Mouse (Mus musculus): ENCODE data around the gene Faap24. TPM values are rescaled to one million over a fixed set of nuclear protein-coding genes. Genes with fewer than 3 reads are reported as not detected.

Faap24 gene
- polyA plus RNA-seq, 1 experiment from 2014 or later = 21.9 TPM

Other genes with a start within 250 kb of the Faap24 start
- 3.4 and 3.6 TPM in 2 replicates for gene Slc7a10, start 210.5 kb downstream of the Faap24 start, polyA plus RNA-seq (2015; fragmentation: Nextera tagmentation; extraction: Ambion mirVana)
- gene Lrp3, start 181.3 kb downstream of the Faap24 start, polyA plus RNA-seq (2015; fragmentation: Nextera tagmentation; extraction: Ambion mirVana) = 25.9 and 31.1 TPM in 2 replicates
- 21.4 and 23.6 TPM in 2 replicates for gene Gpatch1, start 78.4 kb downstream of the Faap24 start, polyA plus RNA-seq (2015; fragmentation: Nextera tagmentation; extraction: Ambion mirVana)
- 1.3 and 1.5 TPM in 2 replicates for gene Rhpn2, start 62.7 kb downstream of the Faap24 start, polyA plus RNA-seq (2015; fragmentation: Nextera tagmentation; extraction: Ambion mirVana)
- 36.2 and 38.3 TPM in 2 replicates for gene Cep89, start 199 bp upstream of the Faap24 start, polyA plus RNA-seq (2015; fragmentation: Nextera tagmentation; extraction: Ambion mirVana)
- gene Slc7a9, start 52.0 kb upstream of the Faap24 start, polyA plus RNA-seq (2015; fragmentation: Nextera tagmentation; extraction: Ambion mirVana) = 0.40 TPM in 1 of 2 replicates, not detected in the other
- gene Tdrd12, start 140.9 kb upstream of the Faap24 start, polyA plus RNA-seq (2015; fragmentation: Nextera tagmentation; extraction: Ambion mirVana) = 0.34 TPM in 1 of 2 replicates, not detected in the other
- gene Nudt19, start 159.5 kb upstream of the Faap24 start, polyA plus RNA-seq (2015; fragmentation: Nextera tagmentation; extraction: Ambion mirVana) = 61.9 TPM in 2 replicates
- 0.05 and 0.13 TPM in 2 replicates for gene Rgs9bp, start 188.7 kb upstream of the Faap24 start, polyA plus RNA-seq (2015; fragmentation: Nextera tagmentation; extraction: Ambion mirVana)
- 18.7 and 19.3 TPM in 2 replicates for gene Ankrd27, start 189.4 kb upstream of the Faap24 start, polyA plus RNA-seq (2015; fragmentation: Nextera tagmentation; extraction: Ambion mirVana)